Mouse (Mus musculus) intestine, embryonic 16.5 days (tissue): ENCODE results near the gene Taf7l. TPM values are rescaled to one million over a fixed set of nuclear protein-coding genes. Genes with fewer than 3 reads are reported as not detected.

Source experiments
- ATAC-seq: fragments of 200-750 bp; cut with Nextera tagmentation; 2 replicates; pipeline ENCODE4 v1.8.0; 2017; ENCODE audit warnings: moderate TSS enrichment, moderate library complexity
- H3K27ac ChIP-seq: fragments of 300-500 bp; sonication (generic); 2 replicates; pipeline ENCODE4 v1.5.1; 2014; ENCODE audit warnings: mild to moderate bottlenecking, low read length
- H3K27me3 ChIP-seq: fragments of 300-500 bp; sonication (generic); replicated peaks from 2 replicates; pipeline ENCODE4 v1.6.1; 2014; ENCODE audit warnings: low read length, control low read depth, mixed read lengths; ENCODE audit not compliant: control insufficient read depth, insufficient read depth
- H3K36me3 ChIP-seq: fragments of 300-500 bp; sonication (generic); 2 replicates; pipeline ENCODE4 v1.6.1; 2014; ENCODE audit warnings: low read length, control low read depth; ENCODE audit not compliant: control insufficient read depth, insufficient read depth
- H3K4me1 ChIP-seq: fragments of 300-500 bp; sonication (generic); 2 replicates; pipeline ENCODE4 v1.6.1; 2014; ENCODE audit warnings: low read length, control low read depth, mixed read lengths; ENCODE audit not compliant: control insufficient read depth, insufficient read depth
- H3K4me2 ChIP-seq: fragments of 300-500 bp; sonication (generic); 2 replicates; pipeline ENCODE4 v1.6.1; 2014; ENCODE audit warnings: low read depth, low read length, control low read depth
- H3K4me3 ChIP-seq: fragments of 300-500 bp; sonication (generic); 2 replicates; pipeline ENCODE4 v1.5.1; 2014; ENCODE audit warnings: mild to moderate bottlenecking, low read length
- H3K9ac ChIP-seq: fragments of 300-500 bp; sonication (generic); 2 replicates; pipeline ENCODE4 v1.6.1; 2014; ENCODE audit warnings: low read depth, low read length
- H3K9me3 ChIP-seq: fragments of 300-500 bp; sonication (generic); 2 replicates; pipeline ENCODE4 v1.6.1; 2016; ENCODE audit warnings: low read length, control low read depth; ENCODE audit not compliant: control insufficient read depth
- WGBS: fragments of 180-500 bp; shearing (Covaris S2); extraction: QIAGEN DNeasy Blood & Tissue Kit; methylation state at CpG from one replicate; pipeline ENCODE4 v1.1.7; 2014; 5-methylcytosine and 5-hydroxymethylcytosine counted together
- polyA plus RNA-seq: library from polyadenylated mRNA; unstranded; fragments of >200 nt; fragmentation: Nextera tagmentation; extraction: Ambion mirVana; gene quantifications from 2 replicates; pipeline ENCODE4 v1.2.1, GENCODE M21; 2015

Gene Taf7l
- polyA plus RNA-seq, 1 experiment from 2014 or later = not detected

DNA sequence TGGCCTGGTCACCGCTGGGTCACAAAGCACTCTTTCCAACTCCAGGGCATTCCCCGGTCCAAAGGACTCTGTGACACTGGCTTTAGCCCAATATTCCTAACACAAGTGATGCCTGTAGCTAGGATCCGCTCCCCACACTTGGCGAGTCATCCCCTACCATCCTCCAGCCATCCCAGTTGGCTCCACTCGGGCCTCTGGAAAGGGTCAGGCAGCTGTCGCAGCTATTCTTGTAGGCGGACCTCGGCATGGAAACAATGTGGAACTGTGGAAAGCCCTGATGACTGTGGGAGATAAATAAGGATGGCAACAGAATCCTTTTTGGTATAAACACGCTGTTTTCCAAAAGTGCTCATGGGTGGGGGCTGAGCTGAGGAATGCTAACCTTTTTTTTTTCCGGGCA, 50.5 kb downstream of the Taf7l start:
- ATAC-seq = no peak
- Histone ChIP-seq H3K4me1 (no peaks in the 10 kb centered on the region), H3K36me3 (no peaks in the 10 kb centered on the region), H3K9ac (no peak overlapping the region), H3K27ac (no peak overlapping the region), H3K4me3 (no peak overlapping the region), H3K4me2 (no peak overlapping the region), H3K9me3 (no peaks in the 10 kb centered on the region), H3K27me3 (no peaks in the 10 kb centered on the region)
- 78% methylated on average over 10 of the region's 10 CpGs for WGBS

DNA sequence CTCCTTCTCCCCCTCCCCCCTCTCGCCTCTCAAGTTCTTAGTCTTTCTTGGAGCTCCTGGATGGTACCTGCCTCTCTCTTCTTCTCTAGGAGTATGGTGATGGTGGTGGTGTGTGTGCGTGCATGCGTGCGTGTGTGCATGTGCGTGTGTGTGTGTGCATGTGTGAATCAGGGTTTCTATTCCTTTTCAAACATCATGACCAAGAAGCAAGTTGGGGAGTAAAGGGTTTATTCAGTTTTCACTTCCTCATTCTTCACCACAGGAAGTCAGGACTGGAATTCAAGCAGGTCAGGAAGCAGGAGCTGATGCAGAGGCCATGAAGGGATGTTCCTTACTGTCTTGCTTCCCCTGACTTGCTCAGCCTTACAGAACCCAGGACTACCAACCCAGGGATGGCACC, 52.0 kb downstream of the Taf7l start:
- H3K27ac ChIP-seq = no peak overlapping the region
- no peak overlapping the region for H3K9ac ChIP-seq
- WGBS = 86% methylated on average over 5 of the region's 5 CpGs
- no peak overlapping the region for H3K4me3 ChIP-seq
- H3K4me2 ChIP-seq = no peak overlapping the region
- no peaks in the 10 kb centered on the region for H3K36me3 ChIP-seq
- no peaks in the 10 kb centered on the region for H3K4me1 ChIP-seq
- no peak for ATAC-seq
- H3K27me3 ChIP-seq = no peaks in the 10 kb centered on the region
- no peaks in the 10 kb centered on the region for H3K9me3 ChIP-seq

DNA sequence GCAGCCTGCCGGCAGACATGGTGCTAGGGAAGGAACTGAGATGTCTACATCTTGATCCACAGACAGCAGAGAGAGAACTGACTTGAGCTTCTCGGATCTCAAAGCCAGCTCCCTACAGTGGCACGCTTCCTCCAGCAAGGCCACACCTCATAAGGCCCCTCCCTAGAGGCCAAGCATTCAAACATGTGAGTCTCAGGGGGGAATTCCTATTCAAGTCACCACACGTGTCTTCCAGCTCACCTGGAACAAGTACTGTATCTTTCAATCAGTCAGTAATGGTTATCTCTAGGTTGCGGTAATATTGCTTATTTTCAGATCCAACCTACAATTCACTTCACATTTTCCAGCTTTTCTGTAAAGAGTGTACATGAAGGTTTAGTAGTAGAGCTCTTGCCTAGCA, 56.2 kb downstream of the Taf7l start:
- Histone ChIP-seq H3K4me1 (no peaks in the 10 kb centered on the region), H3K4me2 (no peak overlapping the region), H3K9ac (no peak overlapping the region), H3K9me3 (no peaks in the 10 kb centered on the region), H3K27ac (no peak overlapping the region), H3K36me3 (no peaks in the 10 kb centered on the region), H3K27me3 (no peaks in the 10 kb centered on the region), H3K4me3 (no peak overlapping the region)
- 86% methylated on average over 5 of the region's 5 CpGs for WGBS
- ATAC-seq = no peak

DNA sequence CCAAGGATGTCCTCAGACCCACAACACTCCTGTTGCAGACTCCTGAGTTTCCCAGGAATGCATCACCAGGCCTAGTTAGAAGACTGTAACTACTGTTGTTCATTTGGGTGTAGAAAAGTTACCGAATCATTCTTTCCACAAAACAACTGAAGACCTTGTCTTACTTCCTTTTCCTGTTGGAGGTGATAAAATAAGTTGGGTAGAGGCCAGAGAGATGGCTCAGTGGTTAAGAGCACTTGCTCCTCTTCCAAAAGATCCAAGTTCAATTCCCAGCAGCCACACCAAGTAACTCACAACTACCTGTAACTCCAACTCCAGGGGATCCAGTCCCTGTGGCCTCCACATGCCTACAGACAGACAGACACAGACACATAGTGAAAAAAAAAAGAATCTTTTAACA, 64.2 kb downstream of the Taf7l start:
- H3K36me3 ChIP-seq = no peaks in the 10 kb centered on the region
- ATAC-seq = no peak
- H3K27me3 ChIP-seq = no peaks in the 10 kb centered on the region
- H3K4me1 ChIP-seq = no peaks in the 10 kb centered on the region
- no peak overlapping the region for H3K4me3 ChIP-seq
- no peak overlapping the region for H3K27ac ChIP-seq
- 86% methylated on average over 1 of the region's 1 CpGs for WGBS
- H3K4me2 ChIP-seq = no peak overlapping the region
- H3K9ac ChIP-seq = no peak overlapping the region
- H3K9me3 ChIP-seq = no peaks in the 10 kb centered on the region

Other genes starting within 250 kb of the Taf7l start
- gene Trmt2b, start 199.5 kb downstream of the Taf7l start, polyA plus RNA-seq = 25.1 and 27.0 TPM in 2 replicates
- gene Tmem35a, start 181.3 kb downstream of the Taf7l start, polyA plus RNA-seq = 3.8 and 4.7 TPM in 2 replicates
- 20.3 and 21.2 TPM in 2 replicates for gene Cenpi, start 168.4 kb downstream of the Taf7l start, polyA plus RNA-seq
- 0.81 and 0.98 TPM in 2 replicates for gene Drp2, start 71.9 kb downstream of the Taf7l start, polyA plus RNA-seq
- 122 and 141 TPM in 2 replicates for gene Timm8a1, start 65.4 kb upstream of the Taf7l start, polyA plus RNA-seq
- 1.0 and 1.4 TPM in 2 replicates for gene Btk, start 107.1 kb upstream of the Taf7l start, polyA plus RNA-seq
- 311 and 329 TPM in 2 replicates for gene Rpl36a, start 109.2 kb upstream of the Taf7l start, polyA plus RNA-seq
- gene Gla, start 124.6 kb upstream of the Taf7l start, polyA plus RNA-seq = 9.9 and 14.1 TPM in 2 replicates
- 128 and 130 TPM in 2 replicates for gene Hnrnph2, start 124.7 kb upstream of the Taf7l start, polyA plus RNA-seq
- gene Armcx4, start 210.0 kb upstream of the Taf7l start, polyA plus RNA-seq = 1.8 and 2.1 TPM in 2 replicates
- gene Armcx1, start 241.5 kb upstream of the Taf7l start, polyA plus RNA-seq = 34.8 and 36.7 TPM in 2 replicates